Mouse (Mus musculus) embryonic stem cell, embryonic (primary cell): Measurements from ENCODE around the gene Slc7a7.

Experiments used
- CTCF ChIA-PET, 4 experiments: fragments of 300-600 bp in 2 of 4; fragments of 350-600 bp in 2 of 4; sonication (Branson Sonifier 250); formaldehyde crosslinking; loops; one replicate each; lab custom pipeline; 2022; ENCODE audit warnings: inconsistent platforms in 2 of 4; lab: Charles Lee
- POLR2A ChIA-PET, 4 experiments: fragments of 300-600 bp in 2 of 4; fragments of 350-600 bp in 2 of 4; sonication (Branson Sonifier 250); formaldehyde crosslinking; loops; one replicate each; lab custom pipeline; 2022; ENCODE audit warnings: antibody characterized with exemption in 4 of 4, inconsistent platforms in 1 of 4; lab: Charles Lee

Gene Slc7a7

DNA sequence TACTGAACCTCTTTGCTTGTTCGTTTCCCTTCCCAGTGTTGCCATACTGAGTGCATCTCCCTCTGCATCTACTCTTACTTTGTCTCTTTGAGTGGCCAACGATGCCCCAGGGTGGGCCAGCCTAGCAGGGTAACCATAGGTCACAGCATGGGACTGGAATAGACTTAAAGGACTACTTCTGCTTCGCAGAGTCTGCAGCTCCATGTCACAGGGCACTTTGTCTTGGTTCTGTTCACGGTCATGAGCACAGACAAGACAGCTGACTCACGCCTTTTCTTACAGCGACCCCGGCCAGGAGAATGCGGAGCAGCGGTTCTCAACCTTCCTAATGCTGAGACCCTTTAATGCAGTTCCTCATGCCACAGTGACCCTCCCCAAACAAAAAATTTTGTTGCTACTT, 34.9 kb downstream of the Slc7a7 start:
- ChIA-PET CTCF (interaction anchor here (0.5 to 1.5 kb wide), 13 partner anchors 14 to 154 kb away, joined by 3 to 8 read pairs (median 3); partner anchors contain the start of gene Slc7a7 (in 2 of the 4)), POLR2A (interaction anchor here (0.6 to 4.8 kb wide), 38 partner anchors 10 to 191 kb away, joined by 3 to 41 read pairs (median 4); partner anchors contain the start of genes Abhd4 (in 1 of the 4), Dad1 (in 1 of the 4), Lrp10 (in 1 of the 4) and Mrpl52 (in 1 of the 4))

DNA sequence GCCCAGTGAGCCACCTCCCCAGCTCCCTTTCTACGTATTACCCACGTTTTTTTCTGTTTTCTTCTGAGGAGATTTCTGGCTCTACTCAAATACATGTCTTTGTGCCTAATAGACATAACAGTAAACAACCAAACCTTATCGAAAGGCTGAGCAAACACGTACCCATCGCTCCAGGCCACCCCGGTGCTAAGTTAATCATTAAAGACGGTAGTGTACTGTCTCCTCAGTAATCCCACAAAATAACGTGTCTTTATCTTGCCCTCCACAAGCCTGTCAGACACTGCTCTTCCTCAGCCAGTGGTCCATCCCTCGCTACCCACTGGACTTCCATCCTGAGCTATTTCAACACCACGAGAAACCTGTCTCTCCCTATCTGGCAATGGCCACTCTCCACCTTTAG, 35.8 kb downstream of the Slc7a7 start:
- ChIA-PET CTCF (interaction anchor here in 2 of 4 experiments (0.6 to 1.0 kb wide), 2 partner anchors 28 to 51 kb away, joined by 3 to 5 read pairs; no protein-coding TSS in a partner anchor), POLR2A (interaction anchor here in 3 of 4 experiments (0.6 to 4.8 kb wide), 8 partner anchors 10 to 53 kb away, joined by 3 to 41 read pairs (median 5); no protein-coding TSS in a partner anchor)

DNA sequence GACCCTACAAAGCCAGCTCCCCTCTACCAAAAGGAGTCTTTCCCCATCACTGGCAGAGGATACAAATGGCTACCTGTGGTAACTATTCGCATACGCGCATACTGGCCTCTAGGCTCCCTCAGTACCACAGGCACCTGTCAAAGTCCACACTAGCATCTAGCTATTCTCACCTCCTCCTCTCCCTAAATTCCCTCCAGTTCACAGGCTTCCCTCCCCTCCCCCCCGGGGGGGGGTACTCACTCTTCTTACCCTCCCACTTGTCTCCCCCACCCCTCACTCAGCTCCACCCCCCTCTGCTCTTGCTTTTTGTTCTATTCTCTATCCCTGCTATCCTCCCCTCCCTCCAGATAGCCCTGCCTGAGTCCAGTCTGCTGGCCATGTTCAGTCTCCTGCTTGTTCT, 37.0 kb downstream of the Slc7a7 start:
- ChIA-PET CTCF (interaction anchor here in 3 of 4 experiments (0.6 to 1.3 kb wide), 5 partner anchors 13 to 316 kb away, joined by 3 to 7 read pairs (median 3); no protein-coding TSS in a partner anchor), POLR2A (interaction anchor here in 2 of 4 experiments (0.6 to 4.8 kb wide), 8 partner anchors 14 to 142 kb away, joined by 3 to 41 read pairs (median 4); partner anchors contain the start of genes Abhd4 (in 1 of the 2), Dad1 (in 1 of the 2) and Slc7a7 (in 1 of the 2))

DNA sequence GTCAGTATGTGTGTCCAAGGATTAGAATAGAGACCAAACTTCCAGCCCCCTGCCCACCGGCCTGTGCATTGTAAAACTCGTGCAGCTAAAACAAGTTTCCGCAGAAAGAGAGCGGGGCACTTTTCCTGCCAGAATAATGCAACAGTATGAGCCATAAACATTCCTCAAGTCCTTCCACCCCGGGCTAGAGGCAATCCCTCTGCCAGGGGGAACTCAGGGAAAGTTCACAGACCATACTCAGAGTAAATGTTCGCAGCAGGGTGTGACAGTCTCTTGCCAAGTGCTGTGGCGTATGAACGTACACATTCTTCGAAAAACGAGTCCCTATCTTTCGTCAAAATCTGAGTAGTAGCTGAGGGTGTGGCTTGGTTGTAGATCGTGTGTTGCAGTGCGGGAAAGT, 38.0 kb downstream of the Slc7a7 start:
- ChIA-PET CTCF (interaction anchor here in 2 of 4 experiments (1.0 to 1.3 kb wide), 4 partner anchors 32 to 315 kb away, joined by 3 to 7 read pairs (median 3); no protein-coding TSS in a partner anchor), POLR2A (interaction anchor here in 2 of 4 experiments (0.6 to 4.8 kb wide), 9 partner anchors 12 to 140 kb away, joined by 3 to 41 read pairs (median 3); partner anchors contain the start of genes Abhd4 (in 1 of the 2), Dad1 (in 1 of the 2) and Slc7a7 (in 1 of the 2))

DNA sequence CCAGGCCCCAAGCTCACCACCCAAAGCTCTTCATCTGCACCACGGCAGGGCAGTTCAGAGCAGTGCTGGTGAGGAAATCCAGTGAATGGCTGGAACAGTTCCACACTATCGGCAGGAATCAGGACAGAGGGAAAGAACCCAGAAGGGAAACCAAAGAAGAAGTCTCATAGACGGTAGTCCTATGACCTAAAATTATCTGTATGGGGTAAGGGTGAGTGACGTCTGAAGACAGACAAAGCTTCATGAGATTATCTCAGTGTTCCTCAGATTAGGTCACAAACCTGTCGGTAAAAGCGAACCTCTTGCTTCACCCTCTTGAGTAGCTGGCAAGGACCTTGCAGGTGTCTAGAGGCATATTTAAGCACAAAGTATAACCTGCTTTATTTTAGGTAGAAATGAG, 40.4 kb downstream of the Slc7a7 start:
- POLR2A ChIA-PET: interaction anchor here in 2 of 4 experiments (0.6 to 1.9 kb wide), 6 partner anchors 9 to 235 kb away, joined by 3 to 7 read pairs (median 4); partner anchors contain the start of gene Slc7a7 (in 1 of the 2)
- CTCF ChIA-PET: interaction anchor here in 2 of 4 experiments (1.7 to 1.8 kb wide), 3 partner anchors 14 to 72 kb away, joined by 4 to 10 read pairs (median 7); partner anchors contain the start of gene Oxa1l (in 1 of the 2)

DNA sequence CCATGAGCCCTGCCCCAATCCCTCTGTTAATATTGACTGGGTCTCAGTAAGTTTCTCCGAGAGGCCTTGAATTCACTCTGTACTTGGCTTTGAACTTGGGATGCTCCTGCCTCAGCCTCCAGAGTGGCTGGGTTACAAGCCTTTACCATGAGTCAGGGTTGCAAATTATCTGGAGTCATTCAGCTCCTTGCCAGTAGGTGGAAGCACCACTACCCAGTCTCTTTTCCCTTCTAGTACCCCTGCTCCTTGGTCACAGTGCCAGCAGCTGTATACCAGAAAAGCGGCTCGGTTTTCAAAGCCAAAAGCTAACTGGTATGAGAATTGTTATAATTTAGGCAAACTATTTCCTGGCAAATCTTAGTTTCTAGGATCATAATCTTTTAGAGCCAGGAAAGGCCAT, 41.7 kb downstream of the Slc7a7 start:
- ChIA-PET POLR2A (interaction anchor here in 3 of 4 experiments (0.6 to 1.9 kb wide), 22 partner anchors 8 to 141 kb away, joined by 3 to 7 read pairs (median 4); partner anchors contain the start of genes Oxa1l (in 2 of the 3), Prmt5 (in 1 of the 3) and Slc7a7 (in 1 of the 3)), CTCF (interaction anchor here (0.5 to 1.9 kb wide), 39 partner anchors 8 to 293 kb away, joined by 3 to 11 read pairs (median 4); partner anchors contain the start of genes Lrp10 (in 2 of the 4), Slc7a7 (in 2 of the 4), Mrpl52 (in 1 of the 4) and Oxa1l (in 1 of the 4))

DNA sequence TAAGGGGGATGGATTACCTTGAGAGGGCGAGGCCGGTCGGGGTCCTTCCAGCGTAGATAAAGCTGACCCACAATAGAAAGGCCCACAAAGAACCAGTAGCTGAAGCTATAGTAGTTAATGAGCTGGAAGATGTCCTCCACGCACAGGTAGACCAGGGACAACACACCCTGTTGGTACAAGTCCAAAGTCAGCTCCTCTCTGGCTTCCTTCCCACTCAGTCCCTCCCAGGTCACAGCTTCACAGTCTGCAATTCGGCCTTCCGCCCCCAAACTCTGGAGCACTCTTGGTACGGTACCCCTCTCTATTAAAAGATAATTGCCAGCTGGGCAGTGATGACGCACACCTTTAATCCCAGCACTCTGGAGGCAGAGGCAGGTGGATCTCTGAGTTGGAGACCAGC, 44.7 kb downstream of the Slc7a7 start:
- POLR2A ChIA-PET: interaction anchor here in 3 of 4 experiments (0.7 to 1.3 kb wide), 6 partner anchors 12 to 641 kb away, joined by 3 to 4 read pairs (median 3); partner anchors contain the start of gene Oxa1l (in 2 of the 3)
- CTCF ChIA-PET: interaction anchor here in 3 of 4 experiments (0.5 to 1.6 kb wide), 5 partner anchors 11 to 156 kb away, joined by 3 to 6 read pairs (median 6); no protein-coding TSS in a partner anchor

DNA sequence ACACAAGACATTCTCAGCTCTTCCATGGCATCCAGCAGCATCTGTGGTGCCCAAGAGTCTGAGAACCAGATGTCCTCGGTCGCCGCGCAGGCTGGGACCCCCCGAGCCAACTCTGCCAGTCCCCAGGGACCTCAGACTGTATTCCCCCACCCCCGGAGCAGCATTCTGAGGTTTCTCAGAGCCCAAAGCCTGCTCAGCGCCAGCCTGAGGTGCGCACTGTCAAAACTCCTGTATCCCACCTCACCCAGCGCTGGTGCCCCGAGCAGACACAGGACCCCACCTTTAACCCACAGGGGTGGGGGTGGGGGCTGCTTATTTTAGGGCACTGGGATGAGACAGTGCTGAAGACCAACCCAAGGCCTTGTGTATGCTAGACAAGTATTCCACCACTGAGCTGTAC, 46.1 kb downstream of the Slc7a7 start:
- CTCF ChIA-PET: interaction anchor here in 1 of 4 experiments (0.9 to 1.0 kb wide), 2 partner anchors 46 to 277 kb away, joined by 3 read pairs; partner anchors contain the start of gene Slc7a7
- POLR2A ChIA-PET: interaction anchor here in 3 of 4 experiments (0.8 to 2.6 kb wide), 5 partner anchors 12 to 257 kb away, joined by 3 to 14 read pairs (median 7); no protein-coding TSS in a partner anchor

DNA sequence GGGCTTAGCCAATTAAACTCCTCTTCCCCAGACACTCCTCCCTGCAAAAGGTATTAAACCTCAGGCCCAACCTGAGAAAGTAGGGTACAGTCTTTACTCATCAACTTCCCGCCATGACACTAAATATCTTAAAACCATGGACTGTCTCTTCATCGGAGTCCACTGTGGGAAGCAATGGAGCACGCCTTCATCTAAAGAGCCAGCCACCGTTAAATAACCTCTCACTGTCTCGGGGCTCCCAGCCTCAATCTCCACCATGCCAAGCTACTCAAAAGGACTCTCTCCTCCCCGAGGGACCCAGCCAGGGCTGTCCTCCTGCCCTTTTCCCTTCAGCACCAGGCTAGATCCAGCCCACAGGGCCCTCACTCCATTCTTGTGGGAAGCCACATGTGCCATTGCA, 47.0 kb downstream of the Slc7a7 start:
- ChIA-PET POLR2A (interaction anchor here (0.5 to 2.6 kb wide), 9 partner anchors 10 to 183 kb away, joined by 3 to 15 read pairs (median 4); partner anchors contain the start of gene Oxa1l (in 1 of the 4)), CTCF (interaction anchor here in 1 of 4 experiments (0.9 kb wide), 1 partner anchor 47 kb away, joined by 3 read pairs; the partner anchor contains the start of gene Slc7a7)

DNA sequence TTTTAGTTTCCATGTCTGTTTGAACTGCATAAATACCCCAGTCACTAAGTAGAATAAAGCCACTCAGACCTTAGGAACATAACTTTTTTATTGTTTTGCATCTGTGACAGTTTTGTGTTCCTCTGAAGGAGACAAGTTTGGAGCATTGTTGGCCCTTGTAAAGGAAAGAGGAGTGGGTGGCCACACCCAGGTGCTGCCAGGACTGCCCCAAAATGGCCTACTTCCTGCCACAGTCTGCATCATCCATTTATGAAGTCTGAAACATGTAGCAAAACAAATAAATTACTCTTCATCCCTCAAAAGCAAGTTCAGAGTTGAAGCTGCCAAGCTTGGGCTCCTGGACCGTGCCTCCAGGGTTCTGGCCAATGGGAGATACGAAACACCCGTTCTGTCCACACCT, 48.2 kb downstream of the Slc7a7 start:
- CTCF ChIA-PET: interaction anchor here (0.6 to 1.0 kb wide), 6 partner anchors 13 to 732 kb away, joined by 3 to 18 read pairs (median 5); no protein-coding TSS in a partner anchor
- POLR2A ChIA-PET: interaction anchor here in 3 of 4 experiments (0.6 to 2.4 kb wide), 7 partner anchors 9 to 141 kb away, joined by 3 to 15 read pairs (median 6); partner anchors contain the start of gene Oxa1l (in 1 of the 3)

DNA sequence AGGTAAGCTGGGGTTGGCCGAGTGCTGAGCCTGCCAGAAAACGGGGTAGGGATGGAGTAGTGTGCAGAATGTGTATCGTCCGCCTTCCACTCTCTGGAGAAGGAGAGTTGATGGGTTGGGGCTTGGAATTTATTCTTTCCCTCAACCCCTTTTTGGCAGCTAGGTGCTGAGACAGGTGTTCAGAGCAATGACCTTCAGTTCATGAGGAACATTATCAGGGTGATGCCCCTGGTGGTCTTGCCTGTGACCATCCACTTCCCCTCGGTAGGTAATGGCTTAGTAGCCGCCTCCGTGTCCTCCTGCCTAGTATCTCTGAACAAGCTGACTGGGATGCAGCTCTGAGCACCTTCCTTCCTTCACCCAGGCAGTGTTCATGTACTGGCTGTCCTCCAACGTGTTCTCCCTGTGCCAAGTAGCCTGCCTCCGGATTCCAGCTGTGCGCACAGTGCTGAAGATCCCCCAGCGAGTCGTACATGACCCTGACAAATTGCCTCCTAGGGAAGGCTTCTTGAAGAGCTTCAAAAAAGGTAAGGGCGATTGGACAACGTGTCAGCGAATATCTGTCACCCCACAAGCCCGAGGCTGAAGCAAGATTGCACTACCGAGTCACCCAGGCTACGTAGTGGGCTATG, 50.0 kb downstream of the Slc7a7 start:
- CTCF ChIA-PET: interaction anchor here in 3 of 4 experiments (1.0 to 1.4 kb wide), 5 partner anchors 9 to 563 kb away, joined by 3 to 5 read pairs (median 4); no protein-coding TSS in a partner anchor
- POLR2A ChIA-PET: interaction anchor here (0.6 to 3.1 kb wide), 18 partner anchors 8 to 135 kb away, joined by 3 to 18 read pairs (median 3); no protein-coding TSS in a partner anchor

DNA sequence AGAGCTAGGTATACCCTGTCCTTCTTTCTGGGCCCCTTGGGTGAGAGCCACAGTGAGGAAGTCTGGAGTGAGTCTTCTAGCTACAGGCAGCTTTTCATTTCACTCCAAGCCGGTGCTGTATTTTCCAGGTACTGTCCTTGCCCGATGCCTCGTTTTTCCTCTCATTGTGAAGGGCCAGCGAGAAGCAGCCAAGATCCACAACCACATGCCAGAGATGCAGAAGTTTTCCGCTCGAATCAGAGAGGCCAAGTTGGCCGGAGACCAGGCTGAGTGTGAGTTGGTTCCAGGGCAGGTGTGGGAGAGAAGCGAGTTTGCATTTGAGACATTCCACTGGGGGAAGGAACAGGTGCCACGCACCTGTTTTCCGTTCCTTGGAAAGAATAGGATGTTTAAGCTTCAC, 51.0 kb downstream of the Slc7a7 start:
- CTCF ChIA-PET: interaction anchor here in 1 of 4 experiments (1.1 kb wide), 1 partner anchor 47 kb away, joined by 3 read pairs; no protein-coding TSS in a partner anchor
- POLR2A ChIA-PET: interaction anchor here in 1 of 4 experiments (1.4 to 3.1 kb wide), 2 partner anchors 14 to 17 kb away, joined by 3 to 18 read pairs; no protein-coding TSS in a partner anchor

DNA sequence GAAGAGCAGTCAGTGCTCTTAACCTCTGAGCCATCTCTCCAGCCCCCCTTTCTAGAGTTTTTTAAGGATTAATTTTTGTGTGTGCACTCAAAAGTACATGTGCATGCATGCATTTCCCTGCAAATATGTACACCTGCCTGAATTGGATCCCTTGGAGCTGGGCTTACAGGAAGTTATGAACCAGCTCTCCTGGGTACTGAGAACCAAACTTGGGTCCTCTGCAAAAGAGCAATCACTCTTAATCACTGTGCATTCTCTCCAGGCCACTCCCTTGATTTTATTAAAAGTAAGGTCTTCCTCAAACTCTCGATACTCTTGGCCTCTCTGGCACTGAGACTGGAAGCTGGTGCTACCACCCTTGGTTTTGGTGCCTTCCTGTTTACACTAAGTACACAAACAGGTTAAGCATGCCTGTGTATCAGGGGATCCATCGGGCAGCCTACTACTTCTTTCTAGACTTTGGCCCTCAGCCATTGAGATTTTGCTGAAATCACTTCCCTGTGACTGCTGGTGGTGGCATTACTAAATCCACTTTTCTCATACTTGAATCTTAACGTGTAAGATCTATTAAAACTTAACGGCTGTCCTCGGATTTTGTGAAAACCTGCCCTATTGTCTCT, 52.4 kb downstream of the Slc7a7 start:
- ChIA-PET CTCF (no interaction called here), POLR2A (interaction anchor here in 2 of 4 experiments (0.6 to 1.6 kb wide), 5 partner anchors 11 to 45 kb away, joined by 3 to 7 read pairs (median 3); no protein-coding TSS in a partner anchor)

DNA sequence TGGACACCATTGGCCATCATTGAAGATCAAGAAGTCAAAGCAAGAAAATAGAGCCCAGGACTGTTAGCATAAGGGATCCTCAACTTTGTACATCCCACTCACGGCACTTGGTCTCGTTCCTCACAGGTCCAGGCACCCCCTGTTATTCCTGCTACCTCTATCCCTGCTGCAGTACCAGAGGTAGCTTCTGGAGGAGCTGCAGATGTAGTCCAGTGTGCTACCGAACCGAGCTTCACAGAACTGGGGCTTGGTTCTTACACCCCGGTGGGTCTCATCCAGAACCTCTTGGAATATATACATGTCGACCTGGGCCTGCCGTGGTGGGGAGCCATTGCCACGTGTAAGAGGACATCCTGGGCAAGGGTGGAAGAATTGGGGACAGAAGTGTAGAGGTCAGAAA, 54.4 kb downstream of the Slc7a7 start:
- POLR2A ChIA-PET: interaction anchor here in 2 of 4 experiments (0.6 to 2.5 kb wide), 4 partner anchors 13 to 155 kb away, joined by 3 to 6 read pairs (median 3); no protein-coding TSS in a partner anchor
- CTCF ChIA-PET: interaction anchor here in 1 of 4 experiments (1.0 kb wide), 1 partner anchor 13 kb away, joined by 3 read pairs; no protein-coding TSS in a partner anchor

DNA sequence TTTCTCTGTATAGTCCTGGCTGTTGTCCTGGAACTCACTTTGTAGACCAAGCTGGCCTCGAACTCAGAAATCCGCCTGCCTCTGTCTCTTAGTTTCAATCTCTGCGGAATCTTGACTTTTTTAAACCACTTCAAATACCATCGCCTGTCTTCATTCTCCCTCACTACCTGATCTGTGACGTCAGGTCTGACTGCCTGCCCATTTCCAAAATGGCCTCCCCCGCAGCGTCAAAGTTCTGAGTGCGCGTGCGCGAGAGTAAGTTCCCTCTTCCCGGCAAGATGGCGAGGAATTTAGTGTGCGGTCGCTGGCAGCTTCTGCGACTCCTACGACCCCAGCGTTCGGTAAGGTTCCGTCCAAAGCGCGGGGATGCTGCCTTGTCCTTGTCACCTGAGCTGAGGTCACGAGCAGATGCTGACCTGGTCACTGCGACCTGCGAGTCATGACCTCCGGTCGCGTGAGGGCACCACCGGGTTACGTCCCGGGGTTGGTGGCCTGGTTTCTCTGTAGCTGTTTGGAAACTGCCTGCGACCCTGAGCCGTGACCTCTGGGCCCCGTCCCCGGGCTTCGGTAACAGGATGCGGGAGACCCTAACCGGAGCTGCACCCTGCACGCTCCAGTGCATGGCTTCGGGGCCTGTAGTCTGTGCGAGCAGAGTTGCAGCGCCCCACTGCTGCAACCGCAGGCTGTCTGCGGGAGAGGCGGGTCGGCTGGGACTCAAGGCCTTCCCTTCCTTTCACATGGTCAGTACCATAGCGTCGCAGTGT, 56.8 kb downstream of the Slc7a7 start, which contains the start of gene Oxa1l:
TSS of gene Oxa1l (plus strand) at position 258 of the 764 bp plus-strand sequence.
- ChIA-PET POLR2A (interaction anchor here in 3 of 4 experiments (0.5 to 2.9 kb wide), 29 partner anchors 9 to 302 kb away, joined by 3 to 15 read pairs (median 4); partner anchors contain the start of genes Abhd4 (in 1 of the 3), Dad1 (in 1 of the 3) and Slc7a7 (in 1 of the 3)), CTCF (interaction anchor here in 2 of 4 experiments (1.3 to 1.6 kb wide), 3 partner anchors 16 to 137 kb away, joined by 3 to 7 read pairs (median 6); no protein-coding TSS in a partner anchor)

DNA sequence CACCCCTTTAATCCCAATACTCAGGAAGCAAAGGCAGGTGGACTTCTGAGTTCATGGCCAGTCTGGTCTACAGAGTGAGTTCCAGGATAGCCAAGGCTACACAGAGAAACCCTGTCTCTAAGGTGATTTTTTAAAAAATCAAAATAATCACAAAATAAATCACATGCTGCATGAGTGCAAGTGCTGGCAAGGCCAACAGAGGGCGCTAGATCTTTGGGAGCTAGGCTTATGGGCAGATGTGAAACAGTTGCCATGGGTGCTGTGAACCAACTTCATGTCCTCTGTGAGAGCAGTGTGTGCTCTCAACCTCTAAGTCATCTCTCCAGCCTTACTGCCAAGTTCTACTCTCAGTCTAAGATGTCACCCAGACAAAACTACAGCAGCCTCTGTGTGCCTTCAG, 63.2 kb downstream of the Slc7a7 start:
- CTCF ChIA-PET: interaction anchor here in 1 of 4 experiments (1.2 kb wide), 1 partner anchor 30 kb away, joined by 3 read pairs; no protein-coding TSS in a partner anchor
- POLR2A ChIA-PET: interaction anchor here in 1 of 4 experiments (0.7 kb wide), 1 partner anchor 24 kb away, joined by 4 read pairs; no protein-coding TSS in a partner anchor
